Mouse (Mus musculus) forebrain, embryonic 12.5 days (tissue): ENCODE data around the gene Tap1. TPM values are rescaled to one million over a fixed set of nuclear protein-coding genes. Genes with fewer than 3 reads are reported as not detected.
"Not testable (repeated sequence)": the region's sequence is repeated elsewhere in the genome, so short reads cannot be mapped to it uniquely, and the experiment has no call there.

Source experiments
- ATAC-seq: fragments of 200-750 bp; cut with Nextera tagmentation; 2 replicates; pipeline ENCODE4 v1.8.0; 2017; ENCODE audit warnings: moderate TSS enrichment; ENCODE audit not compliant: low FRiP score
- H3K27ac ChIP-seq: fragments of 300-500 bp; sonication (generic); 2 replicates; pipeline ENCODE4 v1.5.1; 2016; ENCODE audit warnings: mild to moderate bottlenecking
- H3K27me3 ChIP-seq: fragments of 300-500 bp; sonication (generic); 2 replicates; pipeline ENCODE4 v1.6.1; 2016; ENCODE audit warnings: mild to moderate bottlenecking
- H3K36me3 ChIP-seq: fragments of 300-500 bp; sonication (generic); replicated peaks from 2 replicates; pipeline ENCODE4 v1.6.1; 2016; ENCODE audit warnings: mild to moderate bottlenecking
- H3K4me1 ChIP-seq: fragments of 300-500 bp; sonication (generic); 2 replicates; pipeline ENCODE4 v1.6.1; 2016
- H3K4me2 ChIP-seq: fragments of 300-500 bp; sonication (generic); 2 replicates; pipeline ENCODE4 v1.6.1; 2016; ENCODE audit warnings: mild to moderate bottlenecking, moderate library complexity
- H3K4me3 ChIP-seq: fragments of 300-500 bp; sonication (generic); replicated peaks from 2 replicates; pipeline ENCODE4 v1.5.1; 2016; ENCODE audit warnings: mild to moderate bottlenecking
- H3K9ac ChIP-seq: fragments of 300-500 bp; sonication (generic); 2 replicates; pipeline ENCODE4 v1.6.1; 2016; ENCODE audit warnings: mild to moderate bottlenecking
- H3K9me3 ChIP-seq: fragments of 300-500 bp; sonication (generic); 2 replicates; pipeline ENCODE4 v1.6.1; 2016
- WGBS: fragments of 180-500 bp; shearing (Covaris S2); methylation state at CpG from one replicate; pipeline ENCODE4 v1.1.7; 2016; 5-methylcytosine and 5-hydroxymethylcytosine counted together
- polyA plus RNA-seq: library from polyadenylated mRNA; unstranded; fragments of >200 nt; fragmentation: Nextera tagmentation; extraction: Ambion mirVana; gene quantifications from 2 replicates; pipeline ENCODE4 v1.2.1, GENCODE M21; 2016

Gene Tap1
- polyA plus RNA-seq, 1 experiment from 2014 or later = 2.2 TPM

GRCm38 (mm10) chr17:34225426-34225825 lies 38.1 kb downstream of the Tap1 start:
- Histone ChIP-seq H3K4me3 (no peak overlapping the region), H3K27me3 (no peaks in the 10 kb centered on the region), H3K27ac (no peak overlapping the region), H3K36me3 (no peaks in the 10 kb centered on the region), H3K4me2 (no peak overlapping the region), H3K9me3 (peaks cover 5% of the 10 kb centered on the region; the same call in 1 of the 2 replicates), H3K4me1 (no peaks in the 10 kb centered on the region), H3K9ac (no peak overlapping the region)
- no peak for ATAC-seq
- WGBS = 97% methylated on average over 8 of the region's 8 CpGs

- H3K36me3 ChIP-seq, ATAC-seq, H3K9ac ChIP-seq, H3K9me3 ChIP-seq, H3K27me3 ChIP-seq, H3K4me3 ChIP-seq, H3K27ac ChIP-seq, H3K4me2 ChIP-seq, H3K4me1 ChIP-seq: not testable (repeated sequence)
- 97% methylated on average over 16 of the region's 23 CpGs for WGBS
These were observed 38.6 kb downstream of the Tap1 start for GRCm38 (mm10) chr17:34225911-34226310.

- WGBS = 94% methylated on average over 9 of the region's 9 CpGs
- H3K9me3 ChIP-seq, H3K36me3 ChIP-seq, H3K9ac ChIP-seq, H3K27ac ChIP-seq, H3K4me1 ChIP-seq, ATAC-seq, H3K4me2 ChIP-seq, H3K4me3 ChIP-seq, H3K27me3 ChIP-seq: not testable (repeated sequence)
These were observed 43.6 kb downstream of the Tap1 start for GRCm38 (mm10) chr17:34230971-34231370.

GRCm38 (mm10) chr17:34232021-34232420 lies 44.7 kb downstream of the Tap1 start:
- H3K27me3 ChIP-seq, H3K4me1 ChIP-seq, H3K27ac ChIP-seq, H3K9me3 ChIP-seq, H3K4me3 ChIP-seq, H3K4me2 ChIP-seq, H3K9ac ChIP-seq, ATAC-seq, H3K36me3 ChIP-seq: not testable (repeated sequence)
- WGBS = 84% methylated on average over 5 of the region's 7 CpGs

GRCm38 (mm10) chr17:34234926-34235325 lies 47.6 kb downstream of the Tap1 start:
- Histone ChIP-seq H3K9ac (no peak overlapping the region), H3K36me3 (no peaks in the 10 kb centered on the region), H3K27ac (no peak overlapping the region), H3K4me1 (no peaks in the 10 kb centered on the region), H3K4me2 (no peak overlapping the region), H3K4me3 (no peak overlapping the region), H3K9me3 (no peaks in the 10 kb centered on the region), H3K27me3 (no peaks in the 10 kb centered on the region)
- WGBS = 53% methylated on average over 9 of the region's 9 CpGs
- ATAC-seq = no peak

- Histone ChIP-seq H3K4me3 (no peak overlapping the region), H3K9me3 (no peaks in the 10 kb centered on the region), H3K27me3 (no peaks in the 10 kb centered on the region), H3K4me1 (no peaks in the 10 kb centered on the region), H3K36me3 (no peaks in the 10 kb centered on the region), H3K27ac (no peak overlapping the region), H3K4me2 (no peak overlapping the region), H3K9ac (no peak overlapping the region)
- WGBS = 77% methylated on average over 5 of the region's 5 CpGs
- no peak for ATAC-seq
These were observed 49.3 kb downstream of the Tap1 start for GRCm38 (mm10) chr17:34236691-34237090.

GRCm38 (mm10) chr17:34237741-34238140 lies 50.4 kb downstream of the Tap1 start:
- Histone ChIP-seq H3K9me3 (no peaks in the 10 kb centered on the region), H3K27ac (no peak overlapping the region), H3K9ac (no peak overlapping the region), H3K4me3 (no peak overlapping the region), H3K27me3 (no peaks in the 10 kb centered on the region), H3K36me3 (no peaks in the 10 kb centered on the region), H3K4me2 (no peak overlapping the region), H3K4me1 (no peaks in the 10 kb centered on the region)
- ATAC-seq = no peak
- WGBS = 82% methylated on average over 3 of the region's 3 CpGs

GRCm38 (mm10) chr17:34238706-34239105 lies 51.4 kb downstream of the Tap1 start, which contains the start of gene H2-Ob:
H2-Ob (plus strand) TSS chr17:34238903.
- Histone ChIP-seq H3K4me2 (no peak within 1 kb of the TSS), H3K4me3 (no peak within 1 kb of the TSS), H3K36me3 (no peaks in the 10 kb centered on the region), H3K4me1 (no peaks in the 10 kb centered on the region), H3K27me3 (0 out of 2 replicates have a peak, but pooled peaks cover under 1% of the 10 kb centered on the region), H3K9me3 (no peaks in the 10 kb centered on the region), H3K9ac (no peak within 1 kb of the TSS), H3K27ac (no peak within 1 kb of the TSS)
- 62% methylated on average over 3 of the region's 3 CpGs for WGBS
- no peak for ATAC-seq

- H3K4me1 ChIP-seq = no peaks in the 10 kb centered on the region
- H3K4me3 ChIP-seq = no peak overlapping the region
- WGBS = 79% methylated on average over 10 of the region's 10 CpGs
- H3K27ac ChIP-seq = no peak overlapping the region
- H3K36me3 ChIP-seq = no peaks in the 10 kb centered on the region
- H3K9ac ChIP-seq = no peak overlapping the region
- H3K27me3 ChIP-seq = 0 out of 2 replicates have a peak, but pooled peaks cover 6% of the 10 kb centered on the region
- no peak for ATAC-seq
- no peaks in the 10 kb centered on the region for H3K9me3 ChIP-seq
- H3K4me2 ChIP-seq = no peak overlapping the region
These were observed 52.3 kb downstream of the Tap1 start for GRCm38 (mm10) chr17:34239601-34240041.

- no peak overlapping the region for H3K9ac ChIP-seq
- 0 out of 2 replicates have a peak, but pooled peaks cover 6% of the 10 kb centered on the region for H3K27me3 ChIP-seq
- no peak overlapping the region for H3K4me2 ChIP-seq
- no peaks in the 10 kb centered on the region for H3K9me3 ChIP-seq
- no peak overlapping the region for H3K27ac ChIP-seq
- no peaks in the 10 kb centered on the region for H3K4me1 ChIP-seq
- no peak overlapping the region for H3K4me3 ChIP-seq
- WGBS = 72% methylated on average over 3 of the region's 3 CpGs
- H3K36me3 ChIP-seq = no peaks in the 10 kb centered on the region
- ATAC-seq = no peak
These were observed 53.0 kb downstream of the Tap1 start for GRCm38 (mm10) chr17:34240366-34240765.

- Histone ChIP-seq H3K36me3 (no peaks in the 10 kb centered on the region), H3K4me3 (no peak overlapping the region), H3K27ac (no peak overlapping the region), H3K4me2 (no peak overlapping the region), H3K4me1 (no peaks in the 10 kb centered on the region), H3K9me3 (no peaks in the 10 kb centered on the region), H3K27me3 (0 out of 2 replicates have a peak, but pooled peaks cover 6% of the 10 kb centered on the region), H3K9ac (no peak overlapping the region)
- no peak for ATAC-seq
- 81% methylated on average over 6 of the region's 6 CpGs for WGBS
These were observed 53.6 kb downstream of the Tap1 start for GRCm38 (mm10) chr17:34240916-34241315.

GRCm38 (mm10) chr17:34244656-34245055 lies 57.3 kb downstream of the Tap1 start:
- Histone ChIP-seq H3K27ac (no peak overlapping the region), H3K27me3 (0 out of 2 replicates have a peak, but pooled peaks cover 10% of the 10 kb centered on the region), H3K9me3 (no peaks in the 10 kb centered on the region), H3K4me1 (no peaks in the 10 kb centered on the region), H3K36me3 (no peaks in the 10 kb centered on the region), H3K9ac (no peak overlapping the region), H3K4me2 (no peak overlapping the region), H3K4me3 (no peak overlapping the region)
- 75% methylated on average over 4 of the region's 4 CpGs for WGBS
- no peak for ATAC-seq
